Mouse (Mus musculus) ZHBTc4 (cell line): ENCODE measurements around the gene Nkain2.
"Not testable (repeated sequence)": the region's sequence is repeated elsewhere in the genome, so short reads cannot be mapped to it uniquely, and the experiment has no call there.

Experiments used
- DNase-seq: peaks from one replicate; pipeline ENCODE4 v3.0.0-alpha.2; 2011; ENCODE audit warnings: low read depth, low spot score

The Nkain2 gene

DNA sequence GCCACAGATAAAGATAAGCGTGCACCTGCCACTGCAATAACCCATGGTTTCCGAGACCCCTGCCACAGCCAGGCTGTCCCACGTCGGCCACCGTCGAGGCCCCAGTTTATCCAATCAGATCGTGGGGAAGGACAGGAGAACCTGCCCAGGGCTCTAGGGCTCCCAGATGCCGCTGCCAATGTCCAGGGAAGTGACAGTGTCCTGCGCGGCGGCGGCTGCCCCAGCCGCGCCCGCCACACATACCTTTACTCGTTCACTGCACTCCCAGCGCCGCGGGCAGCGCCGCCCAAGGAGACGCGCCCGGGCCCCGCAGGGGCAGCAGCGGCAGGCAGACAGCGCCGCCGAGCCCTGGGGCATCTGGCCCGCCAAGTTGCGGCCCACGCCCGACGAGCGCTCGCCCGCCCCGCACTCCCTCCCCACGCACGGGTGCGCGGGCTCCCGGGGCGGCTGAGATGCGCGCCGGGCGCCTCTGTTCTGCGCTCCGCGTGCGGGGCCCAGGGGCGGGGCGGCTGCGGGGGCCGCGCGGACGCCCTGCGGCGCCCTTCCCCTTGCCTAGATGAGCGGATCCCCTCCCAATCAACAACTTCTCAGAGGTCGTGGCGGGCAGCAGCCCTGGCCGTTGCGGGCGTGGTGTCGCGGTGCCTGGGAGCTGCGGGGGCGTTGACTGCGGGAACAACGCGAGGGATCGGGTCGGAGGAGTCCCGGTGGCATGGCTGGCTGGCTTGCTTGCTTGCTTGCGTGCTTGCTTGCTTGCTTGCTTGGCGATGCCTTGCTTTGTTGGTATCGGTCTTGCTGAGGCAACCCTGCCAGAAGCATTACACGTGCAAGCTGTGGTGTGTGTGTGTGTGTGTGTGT is at the start of gene Nkain2:
Gene Nkain2, minus strand, starts transcription at position 811 of the 855 bp plus-strand sequence.
- peak; percentile 83 for DNase-seq

DNA sequence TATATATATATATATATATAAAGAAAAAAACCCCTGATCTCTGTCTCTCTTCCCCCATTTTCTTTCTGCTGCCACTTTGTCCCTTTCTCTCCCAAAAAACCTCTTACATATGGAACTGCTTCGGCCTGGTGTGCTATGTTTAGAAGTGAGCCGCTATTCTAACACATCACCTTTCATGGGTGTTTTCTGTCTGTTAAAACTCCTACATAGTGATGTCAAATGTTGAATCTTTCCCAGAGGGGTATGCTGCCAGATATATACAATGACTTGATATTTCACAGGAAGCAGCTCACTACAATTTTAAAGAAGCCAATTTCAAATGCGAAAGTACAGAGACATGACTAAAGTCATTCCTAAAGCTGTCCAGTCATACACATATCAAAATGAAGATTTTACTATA is 49.6 kb upstream of the Nkain2 start:
- DNase-seq = no peak

DNA sequence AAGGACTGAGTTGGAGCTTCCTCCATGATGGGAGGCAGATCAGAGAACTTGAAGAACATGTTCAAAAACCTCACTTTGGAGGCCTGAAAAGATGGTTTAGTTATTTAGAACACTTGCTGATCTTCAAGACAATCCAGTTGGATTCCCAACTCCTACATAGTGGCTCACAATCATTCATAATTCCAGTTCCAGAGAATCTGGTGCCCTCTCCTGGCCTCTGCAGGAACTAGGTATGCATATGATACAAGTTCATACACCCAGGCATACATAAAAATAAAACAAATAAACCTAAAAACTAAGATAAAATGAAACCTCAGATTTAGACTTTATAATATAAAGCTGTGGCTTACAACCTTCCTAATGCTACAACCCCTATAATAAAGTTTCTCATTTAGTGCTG is 4.8 kb upstream of the Nkain2 start:
- peak; percentile 40 for DNase-seq

DNA sequence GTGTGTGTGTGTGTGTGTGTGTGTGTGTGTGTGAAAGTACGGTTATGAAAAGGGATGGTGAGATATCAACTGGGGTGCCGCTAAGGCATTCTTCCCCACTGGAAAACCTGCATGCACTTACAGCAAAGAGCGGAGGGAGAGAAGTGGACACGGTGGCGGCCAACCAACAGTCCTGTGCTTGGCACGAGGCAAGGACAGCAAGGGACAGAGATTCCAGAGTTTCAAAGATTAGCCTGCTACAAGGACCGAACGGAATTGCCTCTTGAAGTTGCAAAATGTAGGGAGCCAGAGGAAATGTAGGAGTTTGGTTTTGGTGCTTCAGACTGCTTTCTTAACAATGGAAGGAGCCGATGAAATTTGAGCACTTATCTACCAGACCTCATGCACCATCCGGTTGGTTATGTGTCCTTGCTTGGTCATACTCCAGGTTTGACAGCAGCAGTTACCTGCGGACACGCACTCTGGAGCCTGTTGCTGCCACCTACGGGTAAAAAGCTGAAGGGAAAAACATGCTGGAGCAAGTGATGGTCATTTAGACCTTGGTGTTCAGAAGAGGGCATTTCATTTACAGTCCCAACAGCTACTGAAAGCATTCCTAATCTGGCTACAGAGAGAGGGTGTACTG is 357 bp upstream of the Nkain2 start:
- peak; percentile 71 for DNase-seq

DNA sequence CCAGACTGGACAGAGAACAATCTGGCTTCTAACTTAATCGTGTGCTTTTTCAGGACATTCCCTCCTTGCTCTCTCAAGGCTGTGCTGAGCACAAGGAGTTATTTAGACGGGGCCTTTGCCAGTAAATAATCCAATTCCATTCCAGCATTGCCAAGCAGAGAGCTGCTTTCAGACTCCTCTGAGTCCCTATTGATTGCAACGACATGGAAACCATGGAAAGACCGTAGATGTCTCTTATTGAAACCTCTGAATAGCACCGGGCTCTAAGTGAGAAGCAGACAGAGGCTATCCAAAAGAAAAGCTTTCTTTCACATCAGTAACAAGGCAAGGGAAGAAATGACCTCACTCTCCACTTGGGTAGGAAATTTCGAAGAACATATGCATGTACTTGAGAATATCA is 8.3 kb downstream of the Nkain2 start:
- no peak for DNase-seq

DNA sequence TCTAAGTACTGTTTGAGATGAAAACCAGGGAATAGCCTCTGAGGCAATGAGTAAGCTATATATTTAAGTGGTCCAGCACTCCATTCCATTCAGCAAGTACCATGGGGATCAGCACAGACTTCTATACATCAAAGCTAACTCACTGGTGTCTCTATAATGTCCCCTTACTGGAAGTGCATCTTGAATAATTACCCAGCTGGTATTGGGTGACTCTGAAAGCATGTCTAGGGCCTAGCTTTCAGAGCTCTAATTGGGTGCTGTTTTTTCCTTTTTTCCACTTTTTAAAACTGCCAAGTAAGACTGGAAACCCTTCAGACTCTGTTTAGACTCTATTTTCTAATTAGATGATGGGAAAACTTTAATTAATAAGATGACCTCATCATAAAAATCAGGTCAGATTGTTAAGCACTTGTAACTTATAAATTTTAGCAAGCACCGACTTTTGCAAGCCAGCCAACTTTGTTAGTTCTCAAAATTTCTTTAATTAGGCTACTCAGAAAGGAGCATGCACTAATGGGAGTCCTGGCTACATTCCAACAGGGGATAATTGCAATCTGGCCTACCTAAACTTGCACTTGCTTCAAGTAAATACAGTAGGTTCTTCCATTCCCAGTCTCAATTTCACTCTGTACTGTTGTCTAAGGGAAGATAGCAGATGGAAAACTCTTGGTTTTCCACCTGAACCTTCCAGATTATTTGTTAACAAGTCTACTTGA is 19.4 kb downstream of the Nkain2 start:
- no peak for DNase-seq

DNA sequence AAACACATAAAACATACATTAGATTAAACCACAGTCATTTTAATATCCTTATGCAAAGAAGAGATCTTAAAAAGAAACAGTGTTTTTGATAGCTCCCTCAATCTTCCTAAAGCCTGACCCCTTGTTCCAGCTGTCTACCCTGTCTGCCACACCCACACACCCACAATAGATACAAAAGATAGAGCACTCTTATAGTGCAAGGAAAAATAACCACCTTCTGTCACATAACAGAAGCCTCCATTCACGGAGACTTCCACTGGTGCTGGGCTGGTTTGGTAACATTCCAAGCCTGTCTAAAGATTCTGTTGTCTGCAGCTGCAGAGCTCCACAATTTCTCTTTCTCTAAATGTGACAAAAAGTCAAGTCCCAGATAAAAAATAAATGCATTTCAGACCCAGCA is 20.7 kb downstream of the Nkain2 start:
- no peak for DNase-seq

DNA sequence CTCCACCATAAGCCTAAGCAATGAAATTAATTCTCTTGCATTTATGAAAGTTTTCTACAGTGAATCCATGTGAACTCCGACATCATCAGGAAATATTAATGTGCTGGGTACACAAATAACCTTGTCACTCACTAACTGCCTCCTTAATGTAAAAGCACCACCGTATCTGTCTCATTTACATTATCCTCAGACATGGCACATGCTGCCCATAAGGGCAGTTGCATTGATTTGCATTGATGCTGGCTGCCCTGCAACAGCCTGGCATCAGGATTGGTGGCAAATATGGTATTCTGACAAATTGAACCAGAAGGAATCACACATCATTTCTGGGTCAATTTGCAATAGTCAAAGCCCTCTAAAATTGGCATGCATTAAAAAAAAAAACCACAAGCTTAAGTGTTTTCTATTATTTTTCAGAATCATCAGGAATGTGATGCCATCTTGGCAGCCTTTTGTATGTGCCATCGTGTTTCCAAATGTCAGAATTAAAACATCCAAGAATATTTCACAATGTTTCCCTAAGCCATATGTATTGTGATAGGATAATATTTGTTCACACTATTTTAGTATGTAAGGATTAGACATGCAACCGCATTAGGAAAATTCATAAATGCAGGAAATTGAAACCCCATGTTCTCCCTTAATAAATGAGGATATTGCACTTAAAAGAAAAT is 74.9 kb downstream of the Nkain2 start:
- no peak for DNase-seq

DNA sequence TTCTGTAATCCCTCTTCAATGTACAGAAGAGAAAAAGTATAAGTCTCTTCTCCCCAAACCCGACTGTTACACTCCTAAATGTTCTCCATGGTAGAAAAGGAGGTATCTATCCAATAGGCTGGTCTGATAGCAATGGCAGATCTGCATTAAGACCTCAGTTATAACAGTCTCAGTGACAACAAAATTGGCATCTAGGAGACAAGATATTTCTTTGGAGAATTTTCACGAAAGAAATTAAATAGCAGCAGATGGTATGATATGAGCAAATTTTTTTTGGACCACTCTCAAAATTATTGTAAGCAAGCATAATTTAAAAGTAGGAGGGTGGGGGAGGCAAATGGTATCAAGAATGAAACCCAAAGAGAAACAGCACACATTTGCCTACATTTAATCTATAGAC is 94.0 kb downstream of the Nkain2 start:
- DNase-seq = no peak

DNA sequence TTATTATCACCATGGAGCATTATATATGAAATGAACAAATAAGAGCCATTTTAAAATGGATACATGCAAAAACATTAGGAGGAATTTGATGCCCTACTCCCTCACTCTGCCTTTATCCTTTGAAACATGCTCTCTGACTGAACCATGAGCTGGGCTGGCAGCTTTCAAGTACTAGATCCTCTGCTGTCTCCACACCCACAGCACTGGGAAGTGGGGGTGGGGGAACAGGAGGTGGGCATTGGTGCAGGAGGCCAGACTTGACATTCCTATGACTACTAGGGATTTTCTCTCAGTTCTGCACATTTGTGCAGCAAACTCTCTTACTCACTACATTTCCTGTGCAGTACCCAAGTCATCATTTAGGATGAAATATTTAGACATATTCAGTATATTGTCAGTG is 99.7 kb downstream of the Nkain2 start:
- no peak for DNase-seq

DNA sequence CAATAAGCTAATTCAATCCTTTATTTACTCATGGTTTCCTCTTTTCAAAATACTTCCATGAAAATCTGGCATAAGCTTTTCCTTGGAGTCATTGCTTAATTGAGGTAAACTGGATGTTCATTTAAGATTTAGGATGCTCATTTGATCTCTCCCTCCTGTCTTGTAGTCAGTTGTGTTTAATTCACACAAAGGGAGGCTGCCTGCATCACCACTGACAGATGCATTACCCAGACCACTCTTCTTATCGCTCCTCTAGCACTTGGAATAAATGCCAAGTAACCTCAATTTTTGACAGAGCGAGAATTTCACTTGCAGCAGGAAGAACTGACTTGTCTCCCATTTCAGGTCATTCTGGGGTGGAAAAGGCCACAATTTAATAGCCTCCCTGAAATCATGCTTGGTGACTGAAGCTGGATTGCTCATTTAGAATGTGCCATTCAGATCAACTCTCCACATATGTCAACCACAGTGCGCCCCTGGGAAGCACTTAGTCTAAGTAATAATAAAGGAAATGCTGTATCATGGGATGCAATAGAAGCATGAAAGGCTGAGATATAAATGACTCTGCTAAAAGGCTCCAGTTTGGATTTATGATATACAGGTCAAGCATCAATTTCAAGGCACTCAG is 107.4 kb downstream of the Nkain2 start:
- DNase-seq = no peak

DNA sequence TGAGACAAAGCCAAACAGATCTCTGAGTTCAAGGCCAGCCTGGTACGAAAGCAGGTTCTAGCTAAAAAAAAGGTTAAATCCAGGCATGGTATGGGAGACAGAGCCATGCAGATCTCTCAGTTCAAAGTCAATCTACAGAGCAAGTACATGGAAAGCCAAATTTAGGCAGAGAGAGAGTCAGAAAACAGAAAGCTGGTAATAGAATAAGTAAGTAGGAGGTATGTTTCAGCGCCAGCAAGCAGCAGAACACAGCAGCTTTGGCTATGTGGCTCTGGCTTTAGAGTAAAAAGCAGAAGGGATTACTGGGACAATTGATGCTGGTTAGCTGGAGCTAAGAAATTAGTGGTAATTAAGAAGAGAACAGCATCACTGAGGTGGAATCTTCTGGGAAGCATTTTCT is 151.3 kb downstream of the Nkain2 start:
- no peak for DNase-seq

DNA sequence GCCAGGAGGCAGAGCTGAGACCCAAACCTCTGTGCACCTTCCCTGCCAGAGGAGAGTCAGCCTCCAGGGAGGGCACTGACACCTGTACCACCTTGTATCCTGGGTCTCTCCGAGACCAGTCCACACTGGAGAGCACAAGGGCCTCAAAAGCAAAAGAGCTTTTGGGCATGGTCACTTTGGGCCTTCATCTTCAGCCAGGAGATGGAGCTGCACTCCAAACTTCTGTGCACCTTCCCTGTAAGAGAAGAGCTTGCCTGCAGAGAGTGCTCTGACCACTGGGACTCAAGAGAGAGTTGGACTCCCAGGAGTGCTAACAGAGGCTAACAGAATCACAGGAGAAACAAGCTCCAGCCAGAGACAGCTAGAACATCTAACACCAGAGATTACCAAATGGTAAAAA is 183.7 kb downstream of the Nkain2 start:
- not testable (repeated sequence) for DNase-seq

DNA sequence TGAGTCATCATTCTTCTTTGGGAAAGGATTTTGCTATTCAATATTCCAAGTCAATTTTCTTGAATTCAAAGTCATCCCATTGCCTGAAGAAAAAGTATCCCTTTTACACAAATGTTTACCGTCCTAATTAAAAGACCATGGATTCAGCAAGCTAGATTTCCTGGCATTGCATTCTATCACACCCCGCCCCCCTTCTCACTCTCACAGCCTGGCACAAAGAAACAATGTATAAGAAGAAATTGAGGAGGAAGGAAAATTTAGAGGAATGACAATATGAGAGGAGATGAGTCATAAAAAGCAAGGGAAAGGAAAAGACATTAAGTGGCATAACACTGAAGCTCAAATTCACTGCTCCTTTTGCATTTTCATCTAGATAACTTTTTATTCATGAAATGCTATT is 193.6 kb downstream of the Nkain2 start:
- DNase-seq = no peak

DNA sequence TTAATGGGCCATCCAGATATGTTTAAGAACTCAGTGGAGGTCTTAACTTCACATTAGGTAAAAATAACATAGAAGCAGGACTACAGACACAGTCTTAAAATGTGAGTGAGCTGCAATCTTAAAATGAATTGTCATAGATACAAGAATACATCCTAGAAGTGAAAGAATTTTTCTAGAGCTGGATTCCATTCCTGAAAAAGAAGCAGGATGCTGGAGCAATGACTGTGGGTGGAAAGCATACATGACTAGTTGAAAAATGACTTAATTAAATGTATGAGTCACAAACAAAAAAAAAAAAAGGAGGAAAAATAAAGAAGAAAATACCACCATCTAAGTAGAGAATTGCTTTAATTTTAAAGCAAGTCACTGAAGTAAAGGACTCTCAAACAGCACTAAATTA is 205.7 kb downstream of the Nkain2 start:
- no peak for DNase-seq

DNA sequence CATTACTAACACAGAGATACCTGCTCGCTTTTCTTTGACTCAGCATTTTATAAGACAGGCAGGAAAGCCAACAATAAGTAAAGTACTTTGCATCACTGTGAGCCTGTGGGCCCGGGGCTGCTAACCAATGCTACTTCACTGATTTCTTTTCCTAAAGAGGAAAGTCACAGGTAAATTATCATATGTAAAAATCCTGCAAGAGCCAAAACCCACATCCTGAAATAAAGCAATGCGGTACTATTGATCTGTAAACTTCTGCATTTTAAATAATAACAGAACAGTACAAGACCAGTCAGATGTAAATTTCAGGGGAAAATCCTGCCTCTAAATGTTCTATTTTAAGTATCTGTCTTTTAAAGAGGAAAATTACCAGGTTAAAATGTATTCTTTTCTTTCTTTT is 250.0 kb downstream of the Nkain2 start:
- DNase-seq = peak; percentile 69

DNA sequence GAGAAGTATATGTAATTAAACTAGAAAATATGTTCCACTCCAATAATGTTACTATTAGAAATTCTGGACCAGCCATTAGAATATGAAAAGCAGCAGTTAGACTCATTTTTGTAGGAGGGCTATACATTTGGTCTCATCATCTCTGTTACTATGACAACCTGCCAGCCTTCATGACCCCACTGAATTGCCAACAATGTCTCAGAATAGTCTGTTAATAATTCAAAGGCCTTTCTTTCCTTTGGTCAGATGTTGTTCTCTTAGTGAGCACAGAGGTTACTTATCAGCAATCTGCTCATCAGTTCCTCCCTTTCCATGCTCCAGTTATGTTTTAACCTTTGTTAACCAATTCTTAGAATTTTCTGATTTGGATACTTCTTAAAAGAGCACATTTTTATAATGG is 251.1 kb downstream of the Nkain2 start:
- no peak for DNase-seq

DNA sequence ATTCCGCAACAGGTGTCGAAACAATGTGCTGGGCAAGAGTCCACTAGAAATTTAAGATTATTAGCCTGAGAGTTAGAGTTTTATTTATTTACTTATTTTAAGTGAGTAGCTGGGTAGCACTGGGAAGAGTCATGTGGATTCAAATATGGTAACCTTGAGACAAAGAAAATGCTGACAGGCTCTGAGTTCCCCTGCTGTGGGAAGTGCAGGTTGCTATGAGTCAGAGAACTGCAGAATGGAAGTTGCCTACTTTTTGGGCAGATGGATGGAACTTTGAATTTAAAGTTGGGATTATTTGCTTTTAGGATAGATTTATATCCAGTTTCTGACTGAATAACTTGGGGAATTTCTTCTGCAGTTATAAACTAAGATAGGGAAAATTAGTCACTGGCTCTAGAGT is 259.2 kb downstream of the Nkain2 start:
- no peak for DNase-seq

DNA sequence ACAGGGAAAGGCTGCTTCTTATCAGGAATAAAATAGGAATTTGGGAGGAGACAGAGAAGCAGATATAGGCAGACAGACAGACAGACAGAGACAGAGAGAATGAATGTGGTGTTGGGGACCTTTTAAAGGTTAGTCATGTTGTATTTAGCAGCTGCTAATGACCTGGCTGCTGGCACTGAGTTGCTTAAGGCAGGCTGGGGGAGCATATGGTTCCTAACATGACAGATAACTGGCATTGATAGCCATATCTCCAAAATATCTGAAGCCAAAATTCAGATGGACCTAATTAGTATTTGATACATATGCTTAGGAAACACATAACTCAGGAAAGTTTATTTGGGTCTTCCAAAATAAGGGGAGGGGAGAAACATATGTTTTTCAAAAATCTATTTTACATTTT is 285.8 kb downstream of the Nkain2 start:
- DNase-seq = no peak

DNA sequence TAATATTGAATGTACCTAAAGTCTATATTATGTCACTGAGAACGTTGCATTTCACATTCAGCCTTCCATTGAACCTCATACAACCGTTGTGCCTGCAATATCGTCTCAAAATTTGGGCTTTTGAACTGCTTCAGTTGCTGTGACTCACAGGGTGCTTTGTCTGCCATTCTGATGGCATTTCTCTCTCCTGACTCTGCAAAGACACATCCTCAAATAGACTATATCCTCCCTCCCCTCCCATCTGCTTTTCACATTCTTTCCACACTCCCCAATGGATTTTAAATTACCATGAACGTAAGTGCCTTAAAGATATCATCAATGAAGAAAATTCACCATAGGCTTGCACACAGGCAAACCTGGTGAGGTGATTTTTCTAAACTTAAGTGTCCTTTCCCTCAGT is 287.5 kb downstream of the Nkain2 start:
- no peak for DNase-seq

DNA sequence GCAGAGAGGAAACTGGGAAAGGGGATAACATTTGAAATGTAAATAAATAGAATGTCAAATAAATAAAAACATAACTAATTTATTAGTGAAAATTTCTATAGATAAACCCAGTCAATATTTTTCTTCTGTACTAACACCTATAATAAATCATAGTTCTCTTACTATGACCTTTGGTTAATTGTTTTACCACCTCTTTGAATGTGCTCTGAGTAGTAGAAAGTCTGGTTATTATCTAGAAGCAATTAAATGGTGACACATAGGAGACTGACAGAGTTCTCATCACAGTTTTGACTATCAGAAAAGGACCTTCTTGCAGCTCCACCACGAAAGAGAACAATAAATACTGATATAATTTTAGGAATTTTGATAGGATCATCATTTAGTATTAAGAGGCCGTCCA is 295.3 kb downstream of the Nkain2 start:
- DNase-seq = no peak

DNA sequence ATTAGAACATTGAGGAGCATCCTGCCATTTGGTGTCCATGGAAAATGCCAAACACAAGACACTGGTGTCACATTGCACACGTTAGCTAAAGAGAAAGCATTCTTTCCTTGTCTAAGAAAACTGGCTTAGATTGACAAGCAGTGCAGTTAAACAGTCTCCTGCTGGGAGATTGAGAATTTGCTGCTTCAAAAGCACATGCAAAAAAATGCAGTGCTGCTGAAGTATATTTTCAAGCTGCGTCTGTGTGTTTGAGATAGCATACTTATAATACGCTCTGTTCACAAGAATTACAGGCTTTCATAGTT is 313.0 kb downstream of the Nkain2 start:
- no peak for DNase-seq
